Mouse (Mus musculus): ENCODE results near the gene Daam2. TPM values are rescaled to one million over a fixed set of nuclear protein-coding genes. Genes with fewer than 3 reads are reported as not detected.

Gene Daam2
- 25.6 and 31.0 TPM in 2 replicates for total RNA-seq (2021)
- long read RNA-seq, partial matches to known transcripts, result 0 of 4 reads
- long read RNA-seq, other reads (novel, unspliced or antisense), result 3 of 4 reads

- peak; percentile 83 for DNase-seq
These were observed at the start of gene Daam2 for GRCm38 (mm10) chr17:49563830-49564470. Gene Daam2, minus strand, starts transcription at chr17:49564343.

GRCm38 (mm10) chr17:49610296-49610695 lies 46.2 kb upstream of the Daam2 start:
- no peak for DNase-seq

- no peak for DNase-seq
These were observed 43.3 kb upstream of the Daam2 start for GRCm38 (mm10) chr17:49607351-49608027.

- DNase-seq, result no peak
These were observed 41.3 kb upstream of the Daam2 start for GRCm38 (mm10) chr17:49605397-49605796.

GRCm38 (mm10) chr17:49590051-49590450 lies 25.9 kb upstream of the Daam2 start:
- DNase-seq, result no peak

- DNase-seq, result no peak
These were observed 18.3 kb upstream of the Daam2 start for GRCm38 (mm10) chr17:49582471-49582870.

GRCm38 (mm10) chr17:49577321-49577720 lies 13.2 kb upstream of the Daam2 start:
- DNase-seq, result no peak

- no peak for DNase-seq
These were observed 4.6 kb upstream of the Daam2 start for GRCm38 (mm10) chr17:49568717-49569116.

- DNase-seq, result no peak
These were observed 346 bp upstream of the Daam2 start for GRCm38 (mm10) chr17:49564489-49564888.

GRCm38 (mm10) chr17:49563416-49563780 lies 745 bp downstream of the Daam2 start:
- DNase-seq, result no peak

- no peak for DNase-seq
These were observed 1.3 kb downstream of the Daam2 start for GRCm38 (mm10) chr17:49562701-49563415.

- no peak for DNase-seq
These were observed 2.2 kb downstream of the Daam2 start for GRCm38 (mm10) chr17:49561985-49562384.

GRCm38 (mm10) chr17:49559786-49560289 lies 4.3 kb downstream of the Daam2 start:
- no peak for DNase-seq

GRCm38 (mm10) chr17:49556169-49556568 lies 8.0 kb downstream of the Daam2 start:
- DNase-seq, result no peak

- DNase-seq, result no peak
These were observed 12.2 kb downstream of the Daam2 start for GRCm38 (mm10) chr17:49551991-49552390.

- no peak for DNase-seq
These were observed 12.7 kb downstream of the Daam2 start for GRCm38 (mm10) chr17:49551465-49551864.

GRCm38 (mm10) chr17:49545997-49546396 lies 18.1 kb downstream of the Daam2 start:
- DNase-seq, result no peak

- DNase-seq, result no peak
These were observed 18.7 kb downstream of the Daam2 start for GRCm38 (mm10) chr17:49545424-49545823.

- DNase-seq, result no peak
These were observed 19.6 kb downstream of the Daam2 start for GRCm38 (mm10) chr17:49544561-49544960.

GRCm38 (mm10) chr17:49540706-49541105 lies 23.4 kb downstream of the Daam2 start:
- no peak for DNase-seq

- DNase-seq, result no peak
These were observed 24.9 kb downstream of the Daam2 start for GRCm38 (mm10) chr17:49539204-49539603.

GRCm38 (mm10) chr17:49535580-49535979 lies 28.6 kb downstream of the Daam2 start:
- no peak for DNase-seq

GRCm38 (mm10) chr17:49534267-49534719 lies 29.9 kb downstream of the Daam2 start:
- no peak for DNase-seq
